Mouse (Mus musculus): ENCODE data around the gene Spata7.

DNA sequence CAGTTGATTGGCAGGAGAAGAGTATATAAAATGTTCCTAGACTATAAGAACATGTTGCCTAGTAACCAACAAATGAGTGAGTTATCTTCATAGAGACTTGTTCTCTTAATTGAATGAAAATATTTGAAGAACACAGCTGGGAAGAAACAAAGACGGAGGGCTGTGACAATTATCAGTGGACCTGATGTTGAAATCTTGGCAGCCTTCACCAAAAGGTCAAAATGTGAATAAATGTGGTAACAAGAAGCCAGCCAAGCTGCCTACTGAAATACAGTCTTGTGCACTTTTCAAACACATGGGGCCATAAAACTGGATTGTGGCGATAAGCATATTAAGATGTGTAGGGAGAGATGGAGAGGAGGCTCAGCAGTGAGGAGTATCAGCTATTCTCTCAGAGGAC is 8.5 kb upstream of the Spata7 start:
- TF ChIP-seq CTCF (IDR thresholded peaks at IDR 0.05; ENCODE audit: low read depth): no peak
- TF ChIP-seq EP300 (IDR thresholded peaks at IDR 0.05; ENCODE audit: low read depth): no peak
